Mouse (Mus musculus): ENCODE data around the gene Nrp1. TPM values are rescaled to one million over a fixed set of nuclear protein-coding genes. Genes with fewer than 3 reads are reported as not detected.

The Nrp1 gene
- polyA plus RNA-seq, 1 experiment from 2014 or later = 117 TPM

GRCm38 (mm10) chr8:128457277-128457676, 98.9 kb downstream of the Nrp1 start:
- H3K9ac ChIP-seq = no peak overlapping the region
- WGBS = 65% methylated on average over 2 of the region's 2 CpGs
- peaks cover 5% of the 10 kb centered on the region; the same call in 1 of the 2 replicates for H3K4me1 ChIP-seq
- no peak overlapping the region for H3K27ac ChIP-seq
- H3K27me3 ChIP-seq (replicated peaks) = no peaks in the 10 kb centered on the region
- no peak for ATAC-seq (ENCODE audit: low FRiP score, low read depth)
- H3K9me3 ChIP-seq = no peaks in the 10 kb centered on the region
- peaks cover 13% of the 10 kb centered on the region for H3K36me3 ChIP-seq
- H3K4me3 ChIP-seq = no peak overlapping the region
- H3K4me2 ChIP-seq (replicated peaks) = no peak overlapping the region

GRCm38 (mm10) chr8:128459704-128460103, 101.3 kb downstream of the Nrp1 start:
- H3K4me1 ChIP-seq = peaks cover 5% of the 10 kb centered on the region; the same call in 1 of the 2 replicates
- no peak overlapping the region for H3K4me2 ChIP-seq (replicated peaks)
- H3K36me3 ChIP-seq = peaks cover 13% of the 10 kb centered on the region
- H3K27ac ChIP-seq = no peak overlapping the region
- no peaks in the 10 kb centered on the region for H3K27me3 ChIP-seq (replicated peaks)
- H3K9ac ChIP-seq = no peak overlapping the region
- no peak for ATAC-seq (ENCODE audit: low FRiP score, low read depth)
- 70% methylated on average over 1 of the region's 1 CpGs for WGBS
- no peak overlapping the region for H3K4me3 ChIP-seq
- H3K9me3 ChIP-seq = no peaks in the 10 kb centered on the region

- Histone ChIP-seq H3K4me1 (peaks cover 5% of the 10 kb centered on the region; the same call in 1 of the 2 replicates), H3K27me3 (replicated peaks) (no peaks in the 10 kb centered on the region), H3K4me2 (replicated peaks) (no peak overlapping the region), H3K27ac (no peak overlapping the region), H3K36me3 (peaks cover 13% of the 10 kb centered on the region), H3K9ac (no peak overlapping the region), H3K4me3 (no peak overlapping the region), H3K9me3 (no peaks in the 10 kb centered on the region)
- no peak for ATAC-seq (ENCODE audit: low FRiP score, low read depth)
Observed at GRCm38 (mm10) chr8:128461716-128462115, 103.3 kb downstream of the Nrp1 start.

DNA sequence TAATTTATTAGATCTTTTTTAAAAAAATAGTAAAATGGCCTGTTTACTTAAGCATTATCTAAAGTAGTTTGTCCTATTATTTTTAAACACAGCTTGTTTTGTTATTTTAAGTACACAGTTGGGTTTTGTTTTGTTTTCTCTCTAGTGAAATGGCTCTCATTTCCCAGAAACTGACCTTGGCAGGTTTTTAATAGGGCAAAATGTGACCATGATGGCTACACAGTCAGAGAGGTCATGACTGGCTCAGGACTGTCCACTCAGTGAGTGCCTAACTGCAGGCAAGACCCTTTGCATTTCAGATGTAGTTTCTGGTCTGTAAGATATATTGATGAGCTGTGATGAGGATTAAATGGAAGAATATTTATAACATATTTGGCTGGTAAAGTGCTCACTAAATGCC, 104.8 kb downstream of the Nrp1 start:
- H3K27me3 ChIP-seq (replicated peaks) = no peaks in the 10 kb centered on the region
- no peak overlapping the region for H3K9ac ChIP-seq
- H3K4me3 ChIP-seq = no peak overlapping the region
- peaks cover 13% of the 10 kb centered on the region for H3K36me3 ChIP-seq
- no peak for ATAC-seq (ENCODE audit: low FRiP score, low read depth)
- H3K4me2 ChIP-seq (replicated peaks) = no peak overlapping the region
- no peaks in the 10 kb centered on the region for H3K9me3 ChIP-seq
- no peaks in the 10 kb centered on the region for H3K4me1 ChIP-seq
- H3K27ac ChIP-seq = no peak overlapping the region

GRCm38 (mm10) chr8:128464056-128464623, 105.7 kb downstream of the Nrp1 start:
- WGBS = 90% methylated on average over 4 of the region's 4 CpGs
- Histone ChIP-seq H3K36me3 (peaks cover 17% of the 10 kb centered on the region), H3K27me3 (replicated peaks) (no peaks in the 10 kb centered on the region), H3K4me1 (no peaks in the 10 kb centered on the region), H3K4me3 (no peak overlapping the region), H3K9ac (no peak overlapping the region), H3K9me3 (no peaks in the 10 kb centered on the region), H3K27ac (no peak overlapping the region), H3K4me2 (replicated peaks) (no peak overlapping the region)
- ATAC-seq (ENCODE audit: low FRiP score, low read depth) = no peak

- H3K4me3 ChIP-seq = no peak overlapping the region
- H3K4me1 ChIP-seq = no peaks in the 10 kb centered on the region
- H3K9me3 ChIP-seq = no peaks in the 10 kb centered on the region
- no peak for ATAC-seq (ENCODE audit: low FRiP score, low read depth)
- no peak overlapping the region for H3K4me2 ChIP-seq (replicated peaks)
- H3K9ac ChIP-seq = no peak overlapping the region
- H3K27me3 ChIP-seq (replicated peaks) = no peaks in the 10 kb centered on the region
- 95% methylated on average over 2 of the region's 2 CpGs for WGBS
- no peak overlapping the region for H3K27ac ChIP-seq
- H3K36me3 ChIP-seq = peaks cover 16% of the 10 kb centered on the region
Observed at GRCm38 (mm10) chr8:128465553-128465952, 107.1 kb downstream of the Nrp1 start.

GRCm38 (mm10) chr8:128466681-128467430, 108.5 kb downstream of the Nrp1 start:
- H3K36me3 ChIP-seq = peaks cover 8% of the 10 kb centered on the region; the same call in 1 of the 2 replicates

GRCm38 (mm10) chr8:128470097-128470496, 111.7 kb downstream of the Nrp1 start:
- Histone ChIP-seq H3K4me2 (replicated peaks) (no peak overlapping the region), H3K4me1 (no peaks in the 10 kb centered on the region), H3K27ac (no peak overlapping the region), H3K36me3 (peaks cover 8% of the 10 kb centered on the region), H3K9ac (no peak overlapping the region), H3K4me3 (no peak overlapping the region), H3K27me3 (replicated peaks) (no peaks in the 10 kb centered on the region), H3K9me3 (no peaks in the 10 kb centered on the region)
- 67% methylated on average over 2 of the region's 2 CpGs for WGBS
- no peak for ATAC-seq (ENCODE audit: low FRiP score, low read depth)

More at GRCm38 (mm10) chr8:128466681-128467430, 108.5 kb downstream of the Nrp1 start:
- Histone ChIP-seq H3K9ac (no peak overlapping the region), H3K4me2 (replicated peaks) (no peak overlapping the region), H3K9me3 (no peaks in the 10 kb centered on the region), H3K4me3 (no peak overlapping the region), H3K27me3 (replicated peaks) (no peaks in the 10 kb centered on the region), H3K27ac (no peak overlapping the region), H3K4me1 (no peaks in the 10 kb centered on the region)
- no peak for ATAC-seq (ENCODE audit: low FRiP score, low read depth)
- 80% methylated on average over 4 of the region's 4 CpGs for WGBS

DNA sequence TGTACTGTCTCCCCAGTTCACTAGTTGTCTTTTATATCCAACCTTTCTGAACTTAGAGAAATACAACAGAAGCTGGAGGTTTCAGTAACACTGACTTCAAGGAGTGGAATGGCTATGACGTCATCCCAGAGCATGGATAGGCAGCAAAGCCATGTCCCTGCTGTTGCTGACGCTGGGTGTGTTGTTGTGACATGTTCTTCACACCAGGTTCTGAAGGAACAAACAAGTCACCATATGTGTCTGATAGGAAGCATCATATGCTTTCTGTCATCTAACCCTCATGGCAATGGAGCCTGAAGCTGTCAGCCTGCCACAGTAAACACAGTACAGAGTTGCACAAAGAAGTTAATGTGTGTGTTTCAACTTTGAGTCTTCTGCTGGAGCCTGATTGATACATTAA, 112.8 kb downstream of the Nrp1 start:
- ATAC-seq (ENCODE audit: low FRiP score, low read depth) = no peak
- no peak overlapping the region for H3K4me2 ChIP-seq (replicated peaks)
- no peaks in the 10 kb centered on the region for H3K9me3 ChIP-seq
- no peaks in the 10 kb centered on the region for H3K4me1 ChIP-seq
- no peaks in the 10 kb centered on the region for H3K27me3 ChIP-seq (replicated peaks)
- peaks cover 10% of the 10 kb centered on the region for H3K36me3 ChIP-seq
- no peak overlapping the region for H3K4me3 ChIP-seq
- H3K27ac ChIP-seq = no peak overlapping the region
- H3K9ac ChIP-seq = no peak overlapping the region
- WGBS = 84% methylated on average over 2 of the region's 2 CpGs

DNA sequence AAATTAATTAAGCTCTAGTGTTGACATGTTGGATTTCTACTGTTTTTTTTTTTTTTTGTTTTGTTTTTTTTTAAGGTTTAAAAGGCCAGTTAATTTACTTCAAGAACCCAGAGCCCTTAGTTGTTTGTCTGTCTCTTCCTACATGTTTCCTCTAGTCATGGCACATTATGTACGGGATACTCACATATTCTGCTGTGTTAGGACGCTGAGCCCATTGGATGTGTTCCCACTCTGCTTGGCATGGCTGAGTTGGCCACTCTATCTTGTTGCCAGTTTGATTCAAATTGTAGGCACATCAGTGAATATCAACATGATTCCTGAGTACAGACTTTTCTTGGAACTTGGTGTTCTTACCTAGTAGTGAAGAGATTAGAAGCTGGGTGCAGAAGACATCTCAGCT, 114.5 kb downstream of the Nrp1 start:
- Histone ChIP-seq H3K4me1 (no peaks in the 10 kb centered on the region), H3K27ac (no peak overlapping the region), H3K9me3 (no peaks in the 10 kb centered on the region), H3K36me3 (peaks cover 15% of the 10 kb centered on the region), H3K4me2 (replicated peaks) (no peak overlapping the region), H3K9ac (no peak overlapping the region), H3K4me3 (no peak overlapping the region), H3K27me3 (replicated peaks) (no peaks in the 10 kb centered on the region)
- 89% methylated on average over 2 of the region's 2 CpGs for WGBS
- ATAC-seq (ENCODE audit: low FRiP score, low read depth) = no peak

GRCm38 (mm10) chr8:128473456-128474239, 115.2 kb downstream of the Nrp1 start:
- H3K9me3 ChIP-seq = no peaks in the 10 kb centered on the region
- no peaks in the 10 kb centered on the region for H3K27me3 ChIP-seq (replicated peaks)
- H3K36me3 ChIP-seq = peaks cover 16% of the 10 kb centered on the region
- ATAC-seq (ENCODE audit: low FRiP score, low read depth) = no peak
- no peak overlapping the region for H3K27ac ChIP-seq
- no peak overlapping the region for H3K9ac ChIP-seq
- 80% methylated on average over 5 of the region's 5 CpGs for WGBS
- no peak overlapping the region for H3K4me3 ChIP-seq
- no peaks in the 10 kb centered on the region for H3K4me1 ChIP-seq
- no peak overlapping the region for H3K4me2 ChIP-seq (replicated peaks)

DNA sequence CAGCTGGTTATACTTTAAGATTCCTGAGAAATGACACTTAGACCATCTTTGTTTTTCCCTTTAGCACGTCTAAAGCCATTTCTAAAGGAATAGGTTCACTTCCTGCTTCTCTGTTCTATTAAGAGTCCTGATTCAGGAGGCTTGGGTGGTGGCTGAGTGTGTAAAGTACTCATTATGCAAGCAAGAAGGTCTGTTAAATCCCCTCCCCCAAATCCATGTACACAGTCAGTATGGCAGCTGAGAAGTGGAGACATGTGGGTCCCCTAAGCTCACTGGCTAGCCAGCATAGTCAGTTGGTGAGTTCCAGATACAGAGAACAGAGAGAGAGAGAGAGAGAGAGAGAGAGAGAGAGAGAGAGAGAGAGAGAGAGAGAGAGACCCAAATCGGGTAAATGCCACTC, 116.2 kb downstream of the Nrp1 start:
- no peak for ATAC-seq (ENCODE audit: low FRiP score, low read depth)
- Histone ChIP-seq H3K9me3 (no peaks in the 10 kb centered on the region), H3K9ac (no peak overlapping the region), H3K4me2 (replicated peaks) (no peak overlapping the region), H3K36me3 (peaks cover 11% of the 10 kb centered on the region), H3K4me3 (no peak overlapping the region), H3K27me3 (replicated peaks) (no peaks in the 10 kb centered on the region), H3K4me1 (no peaks in the 10 kb centered on the region), H3K27ac (no peak overlapping the region)
- WGBS = 58% methylated on average over 2 of the region's 2 CpGs
